Mouse (Mus musculus): Measurements from ENCODE around the gene Gpr82. TPM values are rescaled to one million over a fixed set of nuclear protein-coding genes. Genes with fewer than 3 reads are reported as not detected.

Gpr82 gene
- polyA plus RNA-seq (2017; shearing (Covaris generic)) = not detected

GRCm38 (mm10) chrX:13661063-13661462 lies at the start of gene Gpr82:
TSS of gene Gpr82 (plus strand) at chrX:13661363.

GRCm38 (mm10) chrX:13631599-13632283 lies 29.4 kb upstream of the Gpr82 start, which contains the start of gene Gpr34:
TSS of gene Gpr34 (plus strand) at chrX:13632089.

Other genes starting within 250 kb of the Gpr82 start
- gene Nyx, start 195.3 kb upstream of the Gpr82 start, polyA plus RNA-seq (2017; shearing (Covaris generic)) = not detected
- 10 to 100 TPM in 1 of 2 experiments, 1 to 10 TPM in 1; 2.7 to 12.7 TPM for gene Gpr34, start 29.3 kb upstream of the Gpr82 start, polyA plus RNA-seq (2017; shearing (Covaris generic))
- 1 to 10 TPM; 1.6 to 3.8 TPM for gene Cask, start 190.0 kb downstream of the Gpr82 start, polyA plus RNA-seq (2017; shearing (Covaris generic))